Mouse (Mus musculus): ENCODE measurements around the gene Add3. TPM values are rescaled to one million over a fixed set of nuclear protein-coding genes. Genes with fewer than 3 reads are reported as not detected.

The Add3 gene
- polyA plus RNA-seq, 1 experiment = 25.5 TPM

DNA sequence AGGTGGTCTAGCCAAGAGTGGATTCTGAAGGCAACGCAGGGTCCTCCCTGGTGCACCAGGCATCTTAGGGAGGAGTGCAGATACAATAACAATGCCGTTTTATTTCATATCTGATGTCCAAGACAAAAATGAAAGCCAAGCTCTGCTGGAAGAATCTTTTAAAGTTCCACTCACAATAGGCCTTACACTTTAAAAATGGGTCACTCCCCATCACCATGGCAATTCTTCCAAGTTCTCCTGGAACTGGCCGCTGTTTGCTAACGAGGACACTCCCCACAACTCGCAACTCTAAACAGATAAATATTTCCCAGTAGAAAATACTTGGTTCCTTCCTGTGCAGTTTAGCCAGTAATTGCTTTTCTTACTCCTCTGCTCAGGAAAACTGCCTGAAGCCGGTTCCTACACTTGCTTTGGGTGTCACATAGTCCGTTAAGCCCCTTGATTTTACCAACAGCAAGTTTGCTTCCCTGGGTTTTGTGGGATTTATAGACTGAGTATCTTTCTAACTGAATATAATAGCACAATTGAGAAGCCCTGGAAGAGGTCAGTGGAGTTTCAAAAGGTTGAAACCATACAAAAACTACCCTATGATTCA lies 28.1 kb upstream of the Add3 start:
- no peak overlapping the region for H3K4me3 ChIP-seq (ENCODE audit: insufficient read depth, low read length)
- no peaks in the 10 kb centered on the region for H3K4me1 ChIP-seq (ENCODE audit: control insufficient read depth, insufficient read depth, low read length)
- H3K27ac ChIP-seq (ENCODE audit: insufficient read depth, low read depth, low read length) = no peak overlapping the region
- TF ChIP-seq POLR2A (IDR thresholded peaks at IDR 0.05; ENCODE audit: borderline replicate concordance, low read depth, low read length) = no peak
- no peak for TF ChIP-seq CTCF (IDR thresholded peaks at IDR 0.05; ENCODE audit: low read depth, low read length)

DNA sequence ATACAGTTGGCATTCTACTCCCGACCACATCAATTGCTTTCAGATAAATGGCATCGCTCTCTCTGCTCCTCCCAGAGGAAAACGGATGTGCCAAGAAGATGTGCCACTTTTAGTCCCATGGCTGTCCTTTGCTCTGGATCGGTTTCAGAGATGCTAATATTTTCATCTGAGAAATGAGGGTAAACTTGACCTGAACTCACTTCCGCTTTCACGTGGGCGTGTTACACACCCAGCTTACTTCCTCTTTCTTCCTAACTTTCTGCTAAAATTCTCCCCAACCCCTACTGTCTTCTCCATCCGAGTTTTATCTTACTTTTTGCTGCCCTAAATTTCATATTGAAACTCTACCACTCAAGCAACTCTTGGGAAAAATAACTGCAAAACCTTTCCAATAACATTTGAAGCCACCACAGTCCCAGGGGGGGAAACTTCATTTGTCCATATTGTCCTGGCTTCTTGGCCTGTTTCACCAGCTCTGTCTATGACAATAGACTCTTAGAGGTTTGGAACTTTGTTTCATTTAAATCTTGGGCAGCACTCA lies 20.9 kb upstream of the Add3 start:
- Histone ChIP-seq H3K4me1 (ENCODE audit: control insufficient read depth, insufficient read depth, low read length) (peaks cover 17% of the 10 kb centered on the region), H3K4me3 (ENCODE audit: insufficient read depth, low read length) (no peak overlapping the region), H3K27ac (ENCODE audit: insufficient read depth, low read depth, low read length) (0 out of 2 replicates have a peak overlapping the region, but pooled peaks have one; percentile 3)
- TF ChIP-seq POLR2A (IDR thresholded peaks at IDR 0.05; ENCODE audit: borderline replicate concordance, low read depth, low read length) (no peak), CTCF (IDR thresholded peaks at IDR 0.05; ENCODE audit: low read depth, low read length) (no peak)

- no peak overlapping the region for H3K27ac ChIP-seq (ENCODE audit: insufficient read depth, low read depth, low read length)
- no peak for TF ChIP-seq CTCF (IDR thresholded peaks at IDR 0.05; ENCODE audit: low read depth, low read length)
These were observed 19.8 kb upstream of the Add3 start for GRCm38 (mm10) chr19:53120483-53120882.

GRCm38 (mm10) chr19:53122641-53123241 lies 17.5 kb upstream of the Add3 start:
- H3K27ac ChIP-seq (ENCODE audit: insufficient read depth, low read depth, low read length) = no peak overlapping the region
- peaks cover 17% of the 10 kb centered on the region for H3K4me1 ChIP-seq (ENCODE audit: control insufficient read depth, insufficient read depth, low read length)
- H3K4me3 ChIP-seq (ENCODE audit: insufficient read depth, low read length) = no peak overlapping the region
- no peak for TF ChIP-seq POLR2A (IDR thresholded peaks at IDR 0.05; ENCODE audit: borderline replicate concordance, low read depth, low read length)
- TF ChIP-seq CTCF (IDR thresholded peaks at IDR 0.05; ENCODE audit: low read depth, low read length) = no peak

More at GRCm38 (mm10) chr19:53120483-53120882, 19.8 kb upstream of the Add3 start:
- H3K4me3 ChIP-seq (ENCODE audit: insufficient read depth, low read length) = no peak overlapping the region
- H3K4me1 ChIP-seq (ENCODE audit: control insufficient read depth, insufficient read depth, low read length) = peaks cover 17% of the 10 kb centered on the region

DNA sequence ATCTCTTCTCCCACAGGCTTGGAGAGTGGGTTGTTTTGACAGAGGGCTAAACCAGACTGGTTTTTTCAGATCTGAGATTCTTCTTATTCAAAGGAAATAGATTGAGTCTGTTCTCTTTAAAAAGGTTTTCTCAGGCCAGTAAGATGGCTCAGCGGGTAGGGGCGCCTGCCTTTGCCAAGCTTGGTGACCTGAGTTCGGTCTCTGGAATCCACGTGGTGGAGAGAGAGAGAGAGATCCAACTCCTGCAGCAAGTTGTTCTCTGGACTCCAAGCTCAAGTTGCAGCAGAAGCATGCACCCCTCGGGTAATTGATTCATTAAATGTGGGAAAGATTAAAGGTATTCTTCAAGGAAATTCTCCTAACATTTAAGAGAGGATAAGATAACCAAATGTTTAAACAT lies 16.9 kb upstream of the Add3 start:
- Histone ChIP-seq H3K4me3 (ENCODE audit: insufficient read depth, low read length) (no peak overlapping the region), H3K4me1 (ENCODE audit: control insufficient read depth, insufficient read depth, low read length) (peaks cover 21% of the 10 kb centered on the region), H3K27ac (ENCODE audit: insufficient read depth, low read depth, low read length) (no peak overlapping the region)
- no peak for TF ChIP-seq CTCF (IDR thresholded peaks at IDR 0.05; ENCODE audit: low read depth, low read length)
- TF ChIP-seq POLR2A (IDR thresholded peaks at IDR 0.05; ENCODE audit: borderline replicate concordance, low read depth, low read length) = no peak

GRCm38 (mm10) chr19:53125679-53126078 lies 14.6 kb upstream of the Add3 start:
- Histone ChIP-seq H3K27ac (ENCODE audit: insufficient read depth, low read depth, low read length) (no peak overlapping the region), H3K4me1 (ENCODE audit: control insufficient read depth, insufficient read depth, low read length) (peaks cover 20% of the 10 kb centered on the region), H3K4me3 (ENCODE audit: insufficient read depth, low read length) (no peak overlapping the region)
- no peak for TF ChIP-seq POLR2A (IDR thresholded peaks at IDR 0.05; ENCODE audit: borderline replicate concordance, low read depth, low read length)
- no peak for TF ChIP-seq CTCF (IDR thresholded peaks at IDR 0.05; ENCODE audit: low read depth, low read length)

DNA sequence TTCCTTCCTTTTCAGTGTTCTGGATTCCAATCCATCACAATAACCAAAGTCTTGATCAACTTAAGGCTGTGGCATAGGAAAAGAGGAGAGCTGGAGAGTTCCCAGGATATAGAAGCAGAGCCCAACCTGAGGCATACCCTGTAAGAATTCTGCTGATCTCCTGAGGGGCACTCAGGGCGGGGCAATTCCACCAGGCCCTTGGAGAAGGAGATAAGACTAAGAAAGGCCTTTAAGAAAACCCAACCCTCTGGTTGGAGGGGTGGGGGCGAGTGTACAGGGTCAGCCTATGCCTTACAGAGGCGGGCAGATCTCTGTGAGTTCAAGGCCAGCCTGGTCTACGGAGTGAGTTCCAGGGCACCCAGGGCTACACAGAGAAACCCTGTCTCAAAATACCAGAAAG lies 13.7 kb upstream of the Add3 start:
- no peak overlapping the region for H3K27ac ChIP-seq (ENCODE audit: insufficient read depth, low read depth, low read length)
- TF ChIP-seq CTCF (IDR thresholded peaks at IDR 0.05; ENCODE audit: low read depth, low read length) (no peak), POLR2A (IDR thresholded peaks at IDR 0.05; ENCODE audit: borderline replicate concordance, low read depth, low read length) (no peak)

DNA sequence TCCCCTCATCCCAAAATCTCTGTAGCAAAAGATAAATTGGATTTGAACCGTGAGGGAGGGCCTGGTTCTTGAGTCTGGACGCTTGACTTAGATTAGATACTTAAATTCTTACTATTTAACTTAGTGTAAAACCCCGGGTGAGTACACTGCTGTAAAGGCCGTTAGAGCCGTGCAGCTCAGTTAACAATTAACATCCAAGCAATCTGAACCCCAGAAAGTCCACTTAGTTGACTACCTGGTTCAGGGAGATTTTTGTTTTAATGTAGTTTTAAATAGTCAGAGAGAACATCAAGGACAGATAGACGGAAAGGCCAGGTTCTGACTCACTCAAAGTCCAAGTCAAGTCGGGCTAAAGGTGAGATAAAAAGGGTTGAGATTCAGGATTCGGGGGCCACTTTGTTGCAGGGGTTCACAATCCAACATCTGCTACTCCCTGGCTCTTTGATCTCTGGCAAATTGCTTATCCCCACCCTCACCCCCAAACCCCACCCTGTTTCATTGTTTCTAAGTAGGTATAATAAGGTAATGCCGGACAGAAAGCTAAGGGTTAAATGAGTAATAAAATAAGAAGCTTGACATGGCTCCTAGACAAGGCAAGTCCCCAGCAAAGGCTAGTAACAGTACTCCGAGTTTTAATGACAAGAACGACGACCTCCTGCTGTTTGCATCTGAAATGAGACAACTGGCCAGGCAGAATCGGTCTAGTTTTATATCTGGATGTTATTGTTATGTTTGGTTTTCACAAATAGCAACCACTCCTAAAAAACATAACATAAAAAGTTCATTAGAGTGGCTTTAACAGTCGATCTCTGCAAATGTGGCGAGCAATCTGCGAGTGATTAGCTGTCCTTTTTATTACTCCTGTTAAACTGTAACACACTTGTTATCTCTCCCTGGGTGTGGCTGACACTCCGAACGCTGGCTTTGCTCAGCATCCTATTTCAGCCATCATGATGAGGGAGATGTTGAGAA lies 12.6 kb upstream of the Add3 start:
- Histone ChIP-seq H3K4me3 (ENCODE audit: insufficient read depth, low read length) (no peak overlapping the region), H3K4me1 (ENCODE audit: control insufficient read depth, insufficient read depth, low read length) (peaks cover 17% of the 10 kb centered on the region), H3K27ac (ENCODE audit: insufficient read depth, low read depth, low read length) (no peak overlapping the region)
- TF ChIP-seq CTCF (IDR thresholded peaks at IDR 0.05; ENCODE audit: low read depth, low read length) (no peak), POLR2A (IDR thresholded peaks at IDR 0.05; ENCODE audit: borderline replicate concordance, low read depth, low read length) (no peak)

More for the DNA sequence above, 13.7 kb upstream of the Add3 start:
- Histone ChIP-seq H3K4me1 (ENCODE audit: control insufficient read depth, insufficient read depth, low read length) (peaks cover 17% of the 10 kb centered on the region), H3K4me3 (ENCODE audit: insufficient read depth, low read length) (no peak overlapping the region)

DNA sequence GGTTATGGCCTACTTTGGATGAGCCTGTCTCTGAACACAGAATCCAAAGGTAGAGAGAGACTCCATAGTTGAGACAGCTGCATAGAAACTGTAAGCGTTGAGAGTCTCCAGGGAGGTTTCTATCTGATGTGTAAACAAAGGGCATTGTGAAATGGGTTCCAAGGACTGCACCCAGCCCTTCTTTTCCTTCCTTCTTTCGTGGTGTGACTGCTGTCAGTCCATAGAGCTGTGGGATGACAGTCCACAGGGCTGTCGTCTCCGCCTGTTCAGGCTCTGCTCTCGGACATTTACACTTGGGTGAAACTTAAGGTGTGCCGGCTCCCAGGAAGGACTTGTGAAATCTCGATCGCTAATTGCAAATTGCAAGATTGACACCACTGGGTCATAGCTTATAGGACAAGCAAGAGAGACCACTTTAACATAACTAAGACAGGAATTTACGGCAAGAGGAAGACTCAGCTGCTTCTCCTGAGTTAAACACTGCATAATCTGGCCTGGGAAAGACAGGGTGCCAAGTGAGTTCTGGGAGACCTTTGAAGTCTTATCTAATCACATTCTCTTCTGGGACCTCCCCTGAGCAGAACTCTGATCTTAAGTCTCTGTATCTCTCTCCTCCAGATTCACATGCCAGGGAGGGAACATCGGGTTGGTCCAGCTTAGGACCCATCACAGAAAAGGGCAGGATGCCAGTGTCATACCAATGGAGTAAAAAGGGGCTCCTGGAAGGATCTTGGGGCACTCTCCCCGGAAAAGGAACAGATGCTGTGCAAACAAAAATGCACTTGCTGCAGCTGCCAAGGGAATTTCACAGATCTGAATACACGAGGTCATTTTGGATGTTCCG lies 11.5 kb upstream of the Add3 start:
- H3K27ac ChIP-seq (ENCODE audit: insufficient read depth, low read depth, low read length) = 0 out of 2 replicates have a peak overlapping the region, but pooled peaks have one; percentile 12
- H3K4me1 ChIP-seq (ENCODE audit: control insufficient read depth, insufficient read depth, low read length) = peaks cover 17% of the 10 kb centered on the region
- no peak overlapping the region for H3K4me3 ChIP-seq (ENCODE audit: insufficient read depth, low read length)
- TF ChIP-seq POLR2A (IDR thresholded peaks at IDR 0.05; ENCODE audit: borderline replicate concordance, low read depth, low read length) (no peak), CTCF (IDR thresholded peaks at IDR 0.05; ENCODE audit: low read depth, low read length) (no peak)
